Mouse (Mus musculus) erythroblast, embryonic 14.5 days (primary cell): Measurements from ENCODE around the gene Lhfp.

Source experiments
- GATA1 ChIP-seq: IDR thresholded peaks from 2 replicates; pipeline ENCODE4 v1.6.1; 2012; ENCODE audit warnings: low read length, inconsistent platforms, mixed read lengths
- TAL1 ChIP-seq: IDR thresholded peaks from 3 replicates; pipeline ENCODE4 v1.6.1; 2012; ENCODE audit warnings: low read length, inconsistent platforms, mixed read lengths

DNA sequence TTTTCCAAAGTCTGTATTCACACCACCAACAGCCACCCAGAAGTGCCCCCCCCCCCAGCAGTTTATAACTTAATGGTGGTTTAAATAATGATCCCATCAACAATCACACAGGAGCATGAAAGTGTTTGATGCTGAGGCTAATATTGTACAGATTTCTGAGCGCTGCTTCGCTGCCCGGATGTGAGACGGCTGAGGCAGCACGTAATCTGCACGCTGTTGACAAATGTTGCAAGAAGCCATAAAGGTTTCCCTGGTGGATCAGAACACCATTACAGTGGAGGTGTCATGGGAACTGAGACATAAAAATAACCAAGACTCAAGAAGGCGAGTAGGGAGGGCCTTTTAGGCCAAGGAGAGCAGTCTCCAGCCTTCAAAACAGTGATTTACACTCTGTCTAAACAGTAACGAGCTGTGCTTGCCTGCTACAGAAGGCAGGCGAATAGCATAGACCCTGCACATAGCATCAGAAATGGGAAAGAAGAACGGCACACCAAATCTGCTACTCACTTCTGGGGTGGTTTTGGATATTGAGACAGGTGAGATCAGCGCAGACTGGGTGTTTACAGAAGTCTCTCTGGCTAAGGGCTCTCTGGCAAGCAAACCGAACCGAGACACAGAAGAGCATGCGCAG is 248.4 kb downstream of the Lhfp start:
- TF ChIP-seq TAL1 (no peak), GATA1 (no peak)
